32 mouse cellular contexts compared by ENCODE assay signal in genomic region chr5:96226490-96226889, GRCm38 (mm10). TPM values are rescaled to one million over a fixed set of nuclear protein-coding genes. Genes with fewer than 3 reads are reported as not detected.
DNase-seq lines count a peak whose midpoint lies in the region; ATAC-seq lines count a peak whose summit lies in the region.
"Had no signal": no experiment of that assay in that cellular context is flagged by ENCODE, and none has a peak within 500 bp of the region (broad histone marks: within the 10 kb centered on the region; RNA-seq: fewer than 3 reads in every experiment).

No protein-coding gene starts in this region.

- H3K4me2 ChIP-seq in forebrain, embryonic 16.5 days (ENCODE audit: low read length), result no peak overlapping the region
- H3K4me2 ChIP-seq in forebrain, embryonic 12.5 days, result no peak overlapping the region
- H3K4me2 ChIP-seq: embryonic facial prominence, embryonic 13.5 days; heart, embryonic 12.5 days; heart, embryonic 15.5 days; hindbrain, embryonic 14.5 days had no signal

- no peak overlapping the region for H3K4me3 ChIP-seq in forebrain, embryonic 16.5 days (replicated peaks; ENCODE audit: low read length)
- H3K4me3 ChIP-seq in forebrain, embryonic 12.5 days (replicated peaks), result no peak overlapping the region
- H3K4me3 ChIP-seq: embryonic facial prominence, embryonic 10.5 days; embryonic facial prominence, embryonic 13.5 days; erythroblast, embryonic 14.5 days; gastrocnemius, adult 2 months; heart, embryonic 12.5 days; heart, embryonic 15.5 days had no signal

- no peaks in the 10 kb centered on the region for H3K27me3 ChIP-seq in forebrain, embryonic 16.5 days (replicated peaks; ENCODE audit: control insufficient read depth, insufficient read depth, low read length)
- no peaks in the 10 kb centered on the region for H3K27me3 ChIP-seq in forebrain, embryonic 12.5 days
- H3K27me3 ChIP-seq: CH12.LX; embryonic facial prominence, embryonic 13.5 days; heart, embryonic 12.5 days; heart, embryonic 15.5 days; Patski had no signal

- peaks cover 4% of the 10 kb centered on the region; the same call in 1 of the 2 replicates for H3K36me3 ChIP-seq in forebrain, embryonic 16.5 days (ENCODE audit: control insufficient read depth, insufficient read depth)
- peaks cover 22% of the 10 kb centered on the region for H3K36me3 ChIP-seq in forebrain, embryonic 12.5 days (replicated peaks)

- H3K9ac ChIP-seq in forebrain, embryonic 16.5 days (replicated peaks; ENCODE audit: low read depth, low read length), result no peak overlapping the region
- no peak overlapping the region for H3K9ac ChIP-seq in forebrain, embryonic 12.5 days
- H3K9ac ChIP-seq: embryonic facial prominence, embryonic 13.5 days; heart, embryonic 12.5 days; heart, embryonic 15.5 days; hindbrain, embryonic 14.5 days had no signal

- DNase-seq in heart, adult 11 months, result peak; percentile 61
- DNase-seq in heart, postnatal 36 days, result no peak
- DNase-seq in layer of hippocampus, postnatal 14 days (ENCODE audit: low spot score in 2 of 2), result peak; percentile 24 to 40
- no peak for DNase-seq in layer of hippocampus, postnatal 25 days (ENCODE audit: extremely low spot score in 1 of 2, low spot score in 1 of 2)
- DNase-seq in left cerebral cortex, adult 11 months (ENCODE audit: low spot score), result no peak
- DNase-seq: adrenal gland, postnatal 10 days; adrenal gland, postnatal 36 days; B cell, adult 2 months; cerebellum, adult 11-12 months; cerebellum, adult 8-10 months; cerebellum, postnatal 10 days; cerebellum, postnatal 36 days; embryo, embryonic 11 days; gastrocnemius, adult 2 months; gastrocnemius, postnatal 14 days; heart, adult 18-20 months; heart, postnatal 10 days; heart, postnatal 4 days had no signal

- no peaks in the 10 kb centered on the region for H3K9me3 ChIP-seq in forebrain, embryonic 16.5 days (ENCODE audit: control insufficient read depth, low read length)
- no peaks in the 10 kb centered on the region for H3K9me3 ChIP-seq in forebrain, embryonic 12.5 days
- H3K9me3 ChIP-seq: embryonic facial prominence, embryonic 10.5 days; embryonic facial prominence, embryonic 13.5 days; G1E; heart, embryonic 12.5 days; heart, embryonic 15.5 days had no signal

- H3K27ac ChIP-seq in forebrain, embryonic 16.5 days (ENCODE audit: low read length), result no peak overlapping the region
- H3K27ac ChIP-seq in forebrain, embryonic 12.5 days, result no peak overlapping the region
- H3K27ac ChIP-seq: embryonic facial prominence, embryonic 10.5 days; embryonic facial prominence, embryonic 13.5 days; gastrocnemius, adult 2 months; heart, embryonic 15.5 days; hindbrain, embryonic 14.5 days; hindbrain, postnatal 0 days had no signal

- H3K4me1 ChIP-seq in forebrain, embryonic 16.5 days (replicated peaks; ENCODE audit: control insufficient read depth, insufficient read depth, low read length), result 0 out of 2 replicates have a peak, but pooled peaks cover 3% of the 10 kb centered on the region
- H3K4me1 ChIP-seq in forebrain, embryonic 12.5 days, result peaks cover 5% of the 10 kb centered on the region; the same call in 1 of the 2 replicates
- H3K4me1 ChIP-seq: embryonic facial prominence, embryonic 13.5 days had no signal

- 78% methylated on average over 8 of the region's 8 CpGs for WGBS in forebrain, embryonic 16.5 days
- WGBS in forebrain, embryonic 12.5 days, result 93% methylated on average over 8 of the region's 8 CpGs

- intact Hi-C loops in heart, postnatal 36 days (cut with DNase I), result no loop called here

- ATAC-seq in forebrain, embryonic 16.5 days, result 0 out of 2 replicates have a peak, but pooled peaks have one; percentile 55
- ATAC-seq in forebrain, embryonic 12.5 days (ENCODE audit: low FRiP score), result no peak
- ATAC-seq: hindbrain, postnatal 0 days; inflammation-experienced regulatory T-cells, adult 6 months; intestine, embryonic 16.5 days; Patski had no signal

RNA-seq across cellular contexts. Expression of gene Mrpl1, which starts 17.2 kb away (rescaled TPM):
- 16.9 and 20.7 TPM in 2 replicates for polyA plus RNA-seq in forebrain, embryonic 16.5 days (2015; fragmentation: Nextera tagmentation; extraction: Ambion mirVana)
- 22.0 and 22.3 TPM in 2 replicates for polyA plus RNA-seq in forebrain, embryonic 12.5 days (2016; fragmentation: Nextera tagmentation; extraction: Ambion mirVana)
- total RNA-seq in heart, postnatal 36 days (2021), result 10 to 100 TPM; 28.8 to 32.6 TPM
- 10 to 100 TPM; 16.4 to 16.7 TPM for total RNA-seq in layer of hippocampus, postnatal 14 days (2021)
- total RNA-seq in layer of hippocampus, postnatal 25 days (2021), result 10 to 100 TPM; 16.0 to 18.3 TPM

Comparison
In these comparisons a context has a peak if more than half of its experiments do, and no peak if none do; other contexts are left out.
1. DNase-seq: peak in heart, adult 11 months (single experiment) and layer of hippocampus, postnatal 14 days (2 of 2); none in heart, postnatal 36 days (0 of 2), layer of hippocampus, postnatal 25 days (0 of 2) and left cerebral cortex, adult 11 months (single experiment).